ENCODE assay signal across 31 mouse cellular contexts in the genomic region with DNA sequence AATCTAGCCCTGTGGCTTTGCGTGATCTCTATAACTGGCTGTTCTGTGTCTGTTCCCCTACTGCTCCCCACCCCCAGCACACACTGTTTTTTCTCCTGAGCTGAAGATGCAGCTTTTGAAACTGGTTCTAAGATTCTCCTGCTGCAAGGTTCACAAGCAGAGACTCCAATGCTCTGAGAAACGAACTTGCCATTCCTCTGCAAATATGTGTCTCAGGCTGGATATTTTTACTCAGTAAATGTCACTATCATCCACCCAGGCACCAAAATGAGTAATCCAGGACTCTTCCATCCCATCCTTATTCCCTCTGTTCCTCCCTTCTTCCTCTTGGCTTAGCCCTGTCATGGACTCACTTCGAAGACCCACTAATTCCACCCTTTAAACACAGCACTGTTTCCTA.
"Had no signal": no experiment of that assay in that cellular context is flagged by ENCODE, and none has a peak within 500 bp of the region (broad histone marks: within the 10 kb centered on the region; RNA-seq: fewer than 3 reads in every experiment).

No protein-coding gene starts in this region.

- H3K27me3 ChIP-seq: limb, embryonic 12.5 days; limb, embryonic 13.5 days; limb, embryonic 15.5 days; liver, embryonic 12.5 days; liver, embryonic 13.5 days; liver, embryonic 15.5 days; lung, embryonic 15.5 days; midbrain, embryonic 12.5 days; midbrain, embryonic 13.5 days; midbrain, embryonic 15.5 days had no signal

- H3K4me3 ChIP-seq: limb, embryonic 10.5 days; limb, embryonic 12.5 days; limb, embryonic 13.5 days; limb, embryonic 15.5 days; liver, embryonic 12.5 days; liver, embryonic 13.5 days; liver, embryonic 15.5 days; lung, embryonic 15.5 days; megakaryocyte, embryonic 14.5 days; midbrain, embryonic 10.5 days; midbrain, embryonic 12.5 days; midbrain, embryonic 13.5 days; midbrain, embryonic 15.5 days; myocyte had no signal

- H3K9ac ChIP-seq: limb, embryonic 12.5 days; limb, embryonic 13.5 days; limb, embryonic 15.5 days; liver, embryonic 12.5 days; liver, embryonic 13.5 days; liver, embryonic 14.5 days; liver, embryonic 15.5 days; liver, postnatal 0 days; lung, embryonic 14.5 days; lung, embryonic 15.5 days; midbrain, embryonic 12.5 days; midbrain, embryonic 13.5 days; midbrain, embryonic 15.5 days had no signal

- ATAC-seq: liver, embryonic 12.5 days; liver, postnatal 0 days; lung, postnatal 0 days; midbrain, embryonic 13.5 days; midbrain, embryonic 15.5 days; midbrain, embryonic 16.5 days had no signal

- H3K4me1 ChIP-seq: limb, embryonic 10.5 days; limb, embryonic 12.5 days; limb, embryonic 13.5 days; limb, embryonic 15.5 days; liver, embryonic 12.5 days; liver, embryonic 13.5 days; liver, embryonic 15.5 days; lung, embryonic 15.5 days; megakaryocyte, embryonic 14.5 days; midbrain, embryonic 10.5 days; midbrain, embryonic 12.5 days had no signal

- H3K9me3 ChIP-seq: limb, embryonic 10.5 days; limb, embryonic 12.5 days; limb, embryonic 13.5 days; limb, embryonic 15.5 days; liver, embryonic 12.5 days; liver, embryonic 13.5 days; liver, embryonic 15.5 days; lung, embryonic 15.5 days; megakaryocyte, embryonic 14.5 days; midbrain, embryonic 10.5 days; midbrain, embryonic 12.5 days; midbrain, embryonic 13.5 days; midbrain, embryonic 15.5 days had no signal

- H3K27ac ChIP-seq: limb, embryonic 10.5 days; limb, embryonic 12.5 days; limb, embryonic 13.5 days; limb, embryonic 15.5 days; liver, embryonic 12.5 days; liver, embryonic 13.5 days; liver, embryonic 14.5 days; liver, embryonic 15.5 days; lung, embryonic 15.5 days; macrophage; midbrain, embryonic 10.5 days; midbrain, embryonic 12.5 days; midbrain, embryonic 13.5 days; midbrain, embryonic 15.5 days had no signal

- H3K4me2 ChIP-seq: limb, embryonic 12.5 days; limb, embryonic 13.5 days; limb, embryonic 15.5 days; liver, embryonic 11.5 days; liver, embryonic 12.5 days; liver, embryonic 13.5 days; liver, embryonic 15.5 days; lung, embryonic 14.5 days; lung, embryonic 15.5 days; midbrain, embryonic 11.5 days; midbrain, embryonic 12.5 days; midbrain, embryonic 13.5 days; midbrain, embryonic 15.5 days had no signal

- DNase-seq: left cerebral cortex, postnatal 4 days; liver; liver, embryonic 13.5 days; liver, postnatal 0 days; lung, adult 18-20 months; lung, adult 2 months; lung, embryonic 14.5 days; lung, postnatal 10 days; lung, postnatal 14 days; lung, postnatal 36 days; lung, postnatal 4 days; midbrain, embryonic 14.5 days had no signal

- H3K36me3 ChIP-seq: limb, embryonic 10.5 days; limb, embryonic 12.5 days; limb, embryonic 13.5 days; limb, embryonic 15.5 days; liver, embryonic 12.5 days; liver, embryonic 13.5 days; liver, embryonic 15.5 days; lung, embryonic 15.5 days; midbrain, embryonic 10.5 days; midbrain, embryonic 12.5 days; midbrain, embryonic 13.5 days; midbrain, embryonic 15.5 days had no signal
